Mouse (Mus musculus) kidney, adult 2 months (tissue): ENCODE measurements at regions not wholly inside any gene's neighbourhood (a gene's known extent, or its start where the extent isn't known, plus 50 kb on each side); places are given as distances from the start of the nearest gene placed in this dataset.

Experiments
- DNase-seq: peaks from one replicate; pipeline ENCODE4 v3.0.0; 2021
- H3K27ac ChIP-seq: fragments of 200-500 bp; 2 replicates; pipeline ENCODE4 v1.5.1; 2012; ENCODE audit warnings: low read depth, low read length, control low read depth, inconsistent platforms; ENCODE audit not compliant: insufficient read depth
- H3K27me3 ChIP-seq: fragments of 200-500 bp; replicated peaks from 2 replicates; pipeline ENCODE4 v1.6.1; 2012; ENCODE audit warnings: mild to moderate bottlenecking, moderate library complexity, low read length, inconsistent platforms; ENCODE audit not compliant: control insufficient read depth, insufficient read depth
- H3K36me3 ChIP-seq: fragments of 200-500 bp; 2 replicates; pipeline ENCODE4 v1.6.1; 2012; ENCODE audit warnings: mild to moderate bottlenecking, moderate library complexity, low read length, inconsistent platforms; ENCODE audit not compliant: control insufficient read depth, insufficient read depth
- H3K4me1 ChIP-seq: fragments of 200-500 bp; 2 replicates; pipeline ENCODE4 v1.6.1; 2011; ENCODE audit warnings: low read length; ENCODE audit not compliant: control insufficient read depth, insufficient read depth
- H3K4me3 ChIP-seq: fragments of 200-500 bp; 2 replicates; pipeline ENCODE4 v1.5.1; 2011; ENCODE audit warnings: mild to moderate bottlenecking, low read depth, low read length, control low read depth; ENCODE audit not compliant: insufficient read depth
- CTCF ChIP-seq: fragments of 200-500 bp; conservative IDR thresholded peaks from 2 replicates; pipeline ENCODE4 v1.5.1; 2011; ENCODE audit warnings: low read depth, mild to moderate bottlenecking, control low read depth, low read length, moderate library complexity, mixed read lengths; ENCODE audit not compliant: insufficient read depth, insufficient read length
- POLR2A ChIP-seq: fragments of 200-500 bp; IDR thresholded peaks from one replicate; pipeline ENCODE4 v1.6.1; 2011; ENCODE audit warnings: low read depth, low read length, control low read depth
- WGBS: fragments of 180-500 bp; shearing (Covaris S2); methylation state at CpG from one replicate; pipeline ENCODE4 v1.1.7; 2018; 5-methylcytosine and 5-hydroxymethylcytosine counted together

GRCm38 (mm10) chr12:26180846-26181245, 234.2 kb downstream of the Rnf144a start:
- TF ChIP-seq POLR2A (no peak), CTCF (no peak)
- WGBS: 53% methylated on average over 7 of the region's 7 CpGs
- H3K36me3 ChIP-seq: no peaks in the 10 kb centered on the region
- no peak overlapping the region for H3K27ac ChIP-seq
- H3K4me1 ChIP-seq: no peaks in the 10 kb centered on the region
- DNase-seq: no peak
- no peaks in the 10 kb centered on the region for H3K27me3 ChIP-seq
- no peak overlapping the region for H3K4me3 ChIP-seq

GRCm38 (mm10) chr12:26176231-26176662, 238.8 kb downstream of the Rnf144a start:
- Histone ChIP-seq H3K36me3 (no peaks in the 10 kb centered on the region), H3K4me3 (no peak overlapping the region), H3K27me3 (no peaks in the 10 kb centered on the region), H3K4me1 (no peaks in the 10 kb centered on the region), H3K27ac (no peak overlapping the region)
- 57% methylated on average over 10 of the region's 10 CpGs for WGBS
- no peak for DNase-seq
- TF ChIP-seq CTCF: no peak
- TF ChIP-seq POLR2A: no peak

- no peaks in the 10 kb centered on the region for H3K4me1 ChIP-seq
- H3K4me3 ChIP-seq: no peak overlapping the region
- WGBS: 69% methylated on average over 3 of the region's 3 CpGs
- DNase-seq: no peak
- no peaks in the 10 kb centered on the region for H3K36me3 ChIP-seq
- no peaks in the 10 kb centered on the region for H3K27me3 ChIP-seq
- TF ChIP-seq CTCF (no peak), POLR2A (no peak)
- no peak overlapping the region for H3K27ac ChIP-seq
Observed at GRCm38 (mm10) chr12:26163416-26163815, 251.6 kb downstream of the Rnf144a start.

GRCm38 (mm10) chr12:26160861-26161615, 254.0 kb downstream of the Rnf144a start:
- H3K4me1 ChIP-seq: no peaks in the 10 kb centered on the region
- 88% methylated on average over 11 of the region's 11 CpGs for WGBS
- no peak overlapping the region for H3K4me3 ChIP-seq
- no peak for TF ChIP-seq CTCF
- no peak for TF ChIP-seq POLR2A
- H3K36me3 ChIP-seq: no peaks in the 10 kb centered on the region
- no peak overlapping the region for H3K27ac ChIP-seq
- no peak for DNase-seq
- H3K27me3 ChIP-seq: no peaks in the 10 kb centered on the region

- DNase-seq: no peak
- TF ChIP-seq CTCF (no peak), POLR2A (no peak)
Observed at GRCm38 (mm10) chr12:26152992-26153391, 262.1 kb downstream of the Rnf144a start.

GRCm38 (mm10) chr12:26146336-26146735, 268.7 kb downstream of the Rnf144a start:
- DNase-seq: no peak
- TF ChIP-seq CTCF: no peak
- no peak for TF ChIP-seq POLR2A
- H3K4me1 ChIP-seq: no peaks in the 10 kb centered on the region
- H3K4me3 ChIP-seq: no peak overlapping the region
- no peaks in the 10 kb centered on the region; the same call in 1 of the 2 replicates for H3K27me3 ChIP-seq
- H3K27ac ChIP-seq: no peak overlapping the region
- WGBS: 65% methylated on average over 3 of the region's 3 CpGs
- H3K36me3 ChIP-seq: no peaks in the 10 kb centered on the region

More at GRCm38 (mm10) chr12:26152992-26153391, 262.1 kb downstream of the Rnf144a start:
- H3K36me3 ChIP-seq: no peaks in the 10 kb centered on the region
- no peak overlapping the region for H3K4me3 ChIP-seq
- WGBS: 77% methylated on average over 8 of the region's 8 CpGs
- no peaks in the 10 kb centered on the region for H3K4me1 ChIP-seq
- no peak overlapping the region for H3K27ac ChIP-seq
- H3K27me3 ChIP-seq: no peaks in the 10 kb centered on the region

- whole genome bisulfite sequencing: 70% methylated on average over 6 of the region's 6 CpGs
- no peak for DNase-seq
- no peak overlapping the region for H3K27ac ChIP-seq
- no peaks in the 10 kb centered on the region for H3K4me1 ChIP-seq
- H3K27me3 ChIP-seq: no peaks in the 10 kb centered on the region; the same call in 1 of the 2 replicates
- no peak overlapping the region for H3K4me3 ChIP-seq
- TF ChIP-seq CTCF: no peak
- no peak for TF ChIP-seq POLR2A
- H3K36me3 ChIP-seq: no peaks in the 10 kb centered on the region
Observed at GRCm38 (mm10) chr12:26145085-26145714, 269.9 kb downstream of the Rnf144a start.
